Mouse (Mus musculus): Measurements from ENCODE around the gene Gpr137c. TPM values are rescaled to one million over a fixed set of nuclear protein-coding genes. Genes with fewer than 3 reads are reported as not detected.

Gene Gpr137c
- 13.6 and 13.7 TPM in 2 replicates for polyA plus RNA-seq (2015; fragmentation: Nextera tagmentation; extraction: Ambion mirVana)

DNA sequence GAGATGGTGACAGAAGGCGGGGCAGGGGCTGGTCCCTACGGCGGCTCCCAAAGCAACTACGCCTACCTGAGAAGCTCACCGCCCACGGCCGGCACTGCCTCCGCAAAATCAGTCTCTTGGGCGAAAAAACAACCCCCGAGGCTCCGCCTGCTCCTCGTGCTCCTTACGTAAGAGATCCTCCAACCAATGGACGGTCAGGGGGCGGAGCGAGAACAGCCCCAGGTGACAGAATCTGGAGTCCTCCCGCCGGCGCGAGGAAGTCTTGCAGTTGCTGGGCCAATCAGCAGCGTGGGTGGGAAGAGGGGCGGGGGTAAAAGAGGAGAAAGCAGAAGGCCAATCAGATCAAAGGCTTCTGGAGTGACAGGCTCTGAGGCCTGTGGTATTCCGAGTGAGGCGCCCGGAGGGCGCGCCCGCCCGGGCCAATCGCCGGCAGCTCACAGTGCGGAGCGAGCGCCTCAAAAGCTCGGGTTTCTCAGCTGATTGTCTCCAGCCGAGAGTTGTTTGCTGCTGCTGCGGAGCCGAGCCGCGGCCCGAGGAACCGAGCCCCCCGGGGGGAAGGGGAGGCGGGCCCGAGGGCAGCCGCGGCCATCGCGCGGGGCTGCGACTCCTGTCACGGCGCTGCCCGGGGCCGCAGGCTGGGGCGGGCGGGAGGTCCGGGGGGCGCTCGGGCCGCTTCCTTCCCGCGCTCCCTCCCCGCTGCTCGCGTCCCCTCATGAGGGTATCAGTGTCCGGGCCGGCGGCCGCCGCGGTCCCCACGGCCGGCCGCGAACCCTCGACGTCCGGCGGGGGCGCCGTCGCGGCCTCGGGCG is at the start of gene Gpr137c:
TSS of gene Gpr137c (plus strand) at position 437 of the 809 bp plus-strand sequence.
- Histone ChIP-seq H3K27me3 (no peaks in the 10 kb centered on the region), H3K9me3 (no peaks in the 10 kb centered on the region), H3K4me2 (peak within 1 kb of the TSS; percentile 74), H3K36me3 (no peaks in the 10 kb centered on the region), H3K9ac (peak within 1 kb of the TSS; percentile 96), H3K4me3 (peak within 1 kb of the TSS; percentile 90), H3K27ac (replicated peaks) (peak within 1 kb of the TSS; percentile 97), H3K4me1 (replicated peaks) (peaks cover 30% of the 10 kb centered on the region)
- ATAC-seq (ENCODE audit: low read depth) = peak; percentile 98
- under 1% methylated on average over 75 of the region's 86 CpGs for WGBS

DNA sequence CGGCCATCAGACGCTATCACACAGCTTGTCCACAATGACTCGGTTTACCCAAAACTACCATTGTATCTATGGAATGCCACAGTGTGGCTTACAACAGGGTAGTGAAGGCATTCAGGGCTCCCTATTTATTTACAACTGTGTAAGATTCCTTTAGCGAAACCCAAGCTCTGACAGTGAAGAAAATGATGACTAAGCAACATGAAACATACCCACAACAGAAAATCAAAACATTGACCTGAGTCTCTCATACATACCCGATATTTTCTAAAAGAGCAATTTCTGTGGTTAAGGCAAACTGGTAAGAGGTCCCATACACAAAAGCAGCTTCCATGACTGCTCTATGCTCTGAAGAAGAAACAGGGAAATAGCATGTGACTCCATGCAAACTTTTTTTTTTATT is 47.3 kb upstream of the Gpr137c start:
- Histone ChIP-seq H3K27ac (replicated peaks) (no peak overlapping the region), H3K4me1 (replicated peaks) (no peaks in the 10 kb centered on the region), H3K9ac (no peak overlapping the region), H3K27me3 (no peaks in the 10 kb centered on the region), H3K9me3 (no peaks in the 10 kb centered on the region), H3K36me3 (no peaks in the 10 kb centered on the region), H3K4me3 (no peak overlapping the region), H3K4me2 (no peak overlapping the region)
- no peak for ATAC-seq (ENCODE audit: low read depth)
- 95% methylated on average over 5 of the region's 5 CpGs for WGBS

DNA sequence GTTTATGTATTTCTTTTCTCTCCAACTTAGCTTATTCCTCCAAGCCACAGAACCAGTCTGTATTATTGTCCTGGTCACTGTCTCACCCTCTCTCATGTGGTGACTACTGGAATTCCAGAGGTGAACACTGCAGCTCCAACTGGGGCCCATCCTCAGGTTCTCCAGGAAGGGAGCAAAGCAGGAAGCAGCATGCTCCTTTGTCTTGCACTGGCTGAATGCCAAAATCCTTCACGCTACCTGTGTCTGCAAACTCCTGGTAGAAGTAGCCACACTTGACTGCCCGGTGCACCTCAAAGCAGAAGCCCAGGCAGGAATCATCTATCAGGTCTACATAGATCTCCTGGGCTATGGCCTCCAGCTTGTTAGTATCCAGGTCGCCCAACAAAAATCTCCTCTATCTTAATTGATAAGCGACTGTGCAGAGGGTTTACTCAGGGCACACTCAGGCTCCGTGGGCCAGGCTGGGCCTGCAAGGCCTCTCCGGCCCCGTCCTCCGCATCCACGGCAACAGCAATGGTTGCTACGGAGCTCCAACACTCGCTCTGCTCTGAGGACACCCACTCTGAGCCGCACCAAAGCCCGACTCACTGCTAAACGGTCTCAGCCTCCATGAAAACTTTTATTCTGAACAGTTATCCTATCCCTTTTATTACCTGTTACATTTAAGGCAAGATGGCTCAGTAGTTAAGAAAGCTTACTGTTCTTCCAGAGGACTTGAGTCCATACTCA is 44.3 kb upstream of the Gpr137c start:
- no peak for ATAC-seq (ENCODE audit: low read depth)

DNA sequence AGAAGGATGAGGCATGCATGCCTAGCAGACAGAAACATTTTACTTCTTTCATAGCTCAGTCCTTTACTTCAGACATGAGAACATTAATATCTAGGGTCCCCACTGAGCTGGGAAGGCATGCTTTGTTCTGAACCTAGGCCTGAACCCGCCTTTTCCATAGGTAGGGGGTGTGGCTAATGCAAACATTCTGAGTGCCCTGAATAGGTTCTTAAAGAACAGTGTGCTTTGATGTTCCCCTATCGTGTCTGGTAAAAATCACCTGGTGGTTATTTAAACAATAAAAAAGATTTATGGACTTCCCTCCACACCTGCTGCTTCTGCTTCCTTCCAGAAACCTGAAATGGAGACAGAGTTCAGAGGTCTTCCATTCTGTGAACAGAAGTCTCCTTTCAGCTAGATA is 40.3 kb upstream of the Gpr137c start:
- H3K27ac ChIP-seq (replicated peaks) = no peak overlapping the region
- H3K9me3 ChIP-seq = no peaks in the 10 kb centered on the region
- no peak overlapping the region for H3K4me3 ChIP-seq
- no peak overlapping the region for H3K9ac ChIP-seq
- peaks cover 14% of the 10 kb centered on the region for H3K36me3 ChIP-seq
- no peak overlapping the region for H3K4me2 ChIP-seq
- H3K4me1 ChIP-seq (replicated peaks) = no peaks in the 10 kb centered on the region
- H3K27me3 ChIP-seq = no peaks in the 10 kb centered on the region
- 57% methylated on average over 2 of the region's 2 CpGs for WGBS
- ATAC-seq (ENCODE audit: low read depth) = no peak

More for the DNA sequence above, 44.3 kb upstream of the Gpr137c start:
- H3K36me3 ChIP-seq = no peaks in the 10 kb centered on the region
- H3K27ac ChIP-seq (replicated peaks) = no peak overlapping the region
- 71% methylated on average over 14 of the region's 14 CpGs for WGBS
- H3K4me2 ChIP-seq = no peak overlapping the region
- H3K4me1 ChIP-seq (replicated peaks) = no peaks in the 10 kb centered on the region
- H3K27me3 ChIP-seq = no peaks in the 10 kb centered on the region
- H3K4me3 ChIP-seq = no peak overlapping the region
- no peak overlapping the region for H3K9ac ChIP-seq
- H3K9me3 ChIP-seq = no peaks in the 10 kb centered on the region

DNA sequence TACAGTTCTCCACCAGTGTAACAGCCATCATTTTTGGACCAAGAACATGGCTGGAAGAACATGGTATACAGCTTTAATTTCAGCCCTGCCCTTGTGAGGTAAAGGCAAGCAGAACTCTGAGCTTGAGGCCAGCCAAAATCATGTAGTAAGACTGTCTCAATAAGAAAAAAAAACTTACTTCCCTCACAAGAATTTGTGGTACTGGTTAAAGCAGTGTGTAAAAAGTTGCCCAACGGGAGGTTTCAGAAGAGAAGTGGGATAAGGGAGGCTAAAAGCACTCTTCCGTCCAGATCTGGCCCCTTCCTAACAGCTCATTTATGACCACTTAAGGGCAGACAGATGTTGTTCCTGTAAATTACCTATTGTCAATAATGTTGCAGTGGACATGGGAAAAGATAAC is 39.9 kb upstream of the Gpr137c start:
- ATAC-seq (ENCODE audit: low read depth) = no peak
- Histone ChIP-seq H3K4me1 (replicated peaks) (no peaks in the 10 kb centered on the region), H3K4me2 (no peak overlapping the region), H3K36me3 (peaks cover 14% of the 10 kb centered on the region), H3K27ac (replicated peaks) (no peak overlapping the region), H3K9ac (no peak overlapping the region), H3K27me3 (no peaks in the 10 kb centered on the region), H3K9me3 (no peaks in the 10 kb centered on the region), H3K4me3 (no peak overlapping the region)
- 83% methylated on average over 2 of the region's 2 CpGs for WGBS

DNA sequence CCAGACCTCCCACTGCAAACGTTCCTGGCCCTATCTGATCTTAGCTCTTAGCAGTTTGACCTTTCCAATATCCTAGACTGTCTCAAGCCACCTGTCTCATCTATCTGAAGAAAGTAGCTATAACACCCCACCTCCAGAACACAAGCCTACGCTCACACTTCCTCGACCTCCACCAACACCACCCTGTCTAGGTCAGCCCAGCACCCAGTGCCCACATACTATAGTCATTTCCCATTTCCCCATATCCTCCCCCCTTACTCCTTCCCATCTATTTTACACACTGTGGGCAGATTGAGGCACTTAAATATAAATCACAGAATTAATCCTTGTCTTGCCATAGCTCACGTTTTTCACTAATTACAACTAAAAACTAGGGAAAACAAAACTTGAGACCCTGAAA is 37.9 kb upstream of the Gpr137c start:
- no peaks in the 10 kb centered on the region for H3K27me3 ChIP-seq
- no peak overlapping the region for H3K4me2 ChIP-seq
- H3K4me1 ChIP-seq (replicated peaks) = no peaks in the 10 kb centered on the region
- H3K4me3 ChIP-seq = no peak overlapping the region
- H3K36me3 ChIP-seq = peaks cover 17% of the 10 kb centered on the region
- no peaks in the 10 kb centered on the region for H3K9me3 ChIP-seq
- no peak overlapping the region for H3K27ac ChIP-seq (replicated peaks)
- 85% methylated on average over 4 of the region's 4 CpGs for WGBS
- no peak overlapping the region for H3K9ac ChIP-seq
- ATAC-seq (ENCODE audit: low read depth) = no peak

DNA sequence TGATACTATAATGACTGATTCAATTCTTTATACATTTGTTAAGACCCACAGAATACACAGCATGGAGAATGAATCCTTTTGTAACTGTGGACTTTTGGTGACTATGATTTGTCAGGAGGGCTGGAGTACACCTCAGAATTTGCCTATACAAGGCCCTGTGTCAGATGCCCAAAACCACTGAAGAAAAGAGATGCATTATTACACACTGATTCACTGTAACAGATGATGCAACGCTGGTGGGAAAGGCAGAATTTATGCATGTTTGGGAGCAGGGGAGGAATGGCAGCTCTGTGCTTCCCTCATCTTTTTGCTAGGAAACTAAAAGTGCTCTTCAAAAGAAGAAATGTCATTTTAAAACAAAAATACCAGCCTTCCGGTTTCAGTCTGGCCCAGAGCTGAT is 28.5 kb upstream of the Gpr137c start:
- Histone ChIP-seq H3K4me2 (no peak overlapping the region), H3K4me1 (replicated peaks) (no peaks in the 10 kb centered on the region), H3K9ac (no peak overlapping the region), H3K4me3 (no peak overlapping the region), H3K27me3 (no peaks in the 10 kb centered on the region), H3K27ac (replicated peaks) (no peak overlapping the region), H3K36me3 (0 out of 2 replicates have a peak, but pooled peaks cover 14% of the 10 kb centered on the region), H3K9me3 (no peaks in the 10 kb centered on the region)
- no peak for ATAC-seq (ENCODE audit: low read depth)
- 72% methylated on average over 2 of the region's 2 CpGs for WGBS

DNA sequence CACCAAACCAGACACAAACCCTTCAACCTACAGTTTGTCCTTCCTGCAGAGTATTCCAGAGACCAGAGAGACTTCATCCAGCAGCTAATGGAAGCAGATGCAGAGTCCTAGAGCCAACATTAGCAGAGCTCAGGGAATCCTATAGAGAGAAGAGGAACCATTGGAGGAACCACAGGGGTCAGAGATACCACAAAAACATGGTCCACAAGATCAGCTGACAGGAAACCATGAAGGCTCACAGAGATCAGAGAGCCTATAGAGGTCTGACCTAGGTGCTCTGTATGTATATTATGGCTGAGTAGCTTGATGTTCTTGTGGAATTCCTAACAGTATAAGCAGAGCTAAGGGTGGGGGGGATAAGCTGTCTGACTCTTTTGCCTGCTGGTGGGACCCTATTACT is 18.9 kb upstream of the Gpr137c start:
- Histone ChIP-seq H3K4me2 (no peak overlapping the region), H3K4me3 (no peak overlapping the region), H3K27ac (replicated peaks) (no peak overlapping the region), H3K4me1 (replicated peaks) (no peaks in the 10 kb centered on the region), H3K27me3 (no peaks in the 10 kb centered on the region), H3K9ac (no peak overlapping the region), H3K9me3 (no peaks in the 10 kb centered on the region), H3K36me3 (peaks cover 38% of the 10 kb centered on the region)
- ATAC-seq (ENCODE audit: low read depth) = no peak

DNA sequence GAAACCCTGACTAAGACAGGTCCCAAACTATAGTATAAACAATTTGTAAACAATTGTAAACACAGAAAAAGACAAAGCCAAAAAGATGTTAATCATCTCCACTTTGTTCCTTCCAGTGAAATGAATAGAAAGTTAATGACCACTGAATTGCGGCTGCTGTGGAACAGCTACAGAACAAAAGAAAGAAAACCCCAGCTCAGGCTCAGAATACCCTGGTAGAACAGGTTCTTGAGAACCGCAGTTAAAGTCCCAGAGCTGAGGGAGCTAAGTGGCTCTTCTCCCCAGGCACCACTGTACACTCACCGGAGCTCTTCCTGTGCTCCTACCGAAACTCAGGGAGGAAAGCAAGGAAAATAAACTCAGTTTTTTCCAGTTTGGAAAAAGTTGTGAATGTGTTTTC is 8.8 kb upstream of the Gpr137c start:
- Histone ChIP-seq H3K9me3 (no peaks in the 10 kb centered on the region), H3K27me3 (no peaks in the 10 kb centered on the region), H3K4me2 (no peak overlapping the region), H3K36me3 (peaks cover 41% of the 10 kb centered on the region), H3K4me3 (no peak overlapping the region), H3K27ac (replicated peaks) (no peak overlapping the region), H3K9ac (no peak overlapping the region), H3K4me1 (replicated peaks) (no peaks in the 10 kb centered on the region)
- WGBS = 40% methylated on average over 4 of the region's 4 CpGs
- ATAC-seq (ENCODE audit: low read depth) = no peak

DNA sequence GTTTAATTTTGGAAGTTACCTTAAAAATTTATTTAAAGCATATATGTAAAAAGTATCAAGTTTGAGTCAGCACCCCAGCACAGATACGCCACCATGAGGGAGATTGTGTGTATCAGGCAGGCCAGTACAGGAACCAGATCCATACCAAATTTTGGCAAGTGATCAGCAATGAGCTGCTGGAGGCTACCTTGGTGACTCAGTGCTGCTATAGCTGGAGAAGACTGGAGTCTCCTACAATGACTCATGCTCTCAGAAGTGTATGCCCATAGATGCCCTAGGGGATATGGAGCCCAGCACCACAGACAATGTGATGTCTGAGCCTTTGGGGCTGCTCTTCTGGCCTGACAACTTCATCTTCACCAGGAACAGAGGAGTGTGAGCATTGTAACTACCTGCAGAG is 8.1 kb upstream of the Gpr137c start:
- 93% methylated on average over 1 of the region's 1 CpGs for WGBS

DNA sequence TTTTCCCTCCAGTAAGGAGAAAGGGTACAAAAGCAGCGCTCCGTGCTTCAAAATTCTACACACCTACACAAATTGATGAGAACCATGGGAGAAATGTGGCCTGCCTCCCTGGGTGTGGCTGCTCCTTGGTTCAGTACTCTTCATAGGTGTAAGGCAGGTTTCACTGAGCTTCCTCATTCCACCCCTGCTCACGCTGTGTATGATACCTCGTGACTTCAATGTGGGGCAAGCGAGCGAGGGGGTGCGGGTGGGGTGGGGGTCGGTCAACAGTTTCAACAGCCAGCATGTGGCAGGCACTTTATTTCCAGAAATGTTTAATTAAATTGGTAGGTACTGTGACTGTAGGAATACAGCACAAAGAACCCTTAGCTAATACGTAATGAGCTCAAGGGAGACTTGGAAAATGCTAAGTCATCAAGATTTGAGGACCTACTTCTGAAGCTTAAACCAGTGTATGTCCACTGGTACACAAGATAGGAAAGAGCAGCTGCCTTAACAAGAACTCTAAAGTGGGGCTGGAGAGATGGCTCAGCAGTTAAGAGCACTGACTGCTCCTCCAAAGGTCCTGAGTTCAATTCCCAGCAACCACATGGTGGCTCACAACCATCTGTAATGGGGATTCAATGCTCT is 2.7 kb upstream of the Gpr137c start:
- H3K27ac ChIP-seq (replicated peaks) = no peak overlapping the region
- no peaks in the 10 kb centered on the region for H3K9me3 ChIP-seq
- ATAC-seq (ENCODE audit: low read depth) = no peak
- no peak overlapping the region for H3K9ac ChIP-seq
- H3K4me2 ChIP-seq = no peak overlapping the region
- peaks cover 20% of the 10 kb centered on the region for H3K4me1 ChIP-seq (replicated peaks)
- H3K36me3 ChIP-seq = peaks cover 5% of the 10 kb centered on the region
- H3K27me3 ChIP-seq = no peaks in the 10 kb centered on the region
- WGBS = 94% methylated on average over 9 of the region's 9 CpGs
- H3K4me3 ChIP-seq = no peak overlapping the region

More for the DNA sequence above, 8.1 kb upstream of the Gpr137c start:
- Histone ChIP-seq H3K9ac (no peak overlapping the region), H3K9me3 (no peaks in the 10 kb centered on the region), H3K4me2 (no peak overlapping the region), H3K4me3 (no peak overlapping the region), H3K27ac (replicated peaks) (no peak overlapping the region), H3K27me3 (no peaks in the 10 kb centered on the region), H3K36me3 (peaks cover 40% of the 10 kb centered on the region), H3K4me1 (replicated peaks) (peaks cover 2% of the 10 kb centered on the region; the same call in 1 of the 2 replicates)
- no peak for ATAC-seq (ENCODE audit: low read depth)

DNA sequence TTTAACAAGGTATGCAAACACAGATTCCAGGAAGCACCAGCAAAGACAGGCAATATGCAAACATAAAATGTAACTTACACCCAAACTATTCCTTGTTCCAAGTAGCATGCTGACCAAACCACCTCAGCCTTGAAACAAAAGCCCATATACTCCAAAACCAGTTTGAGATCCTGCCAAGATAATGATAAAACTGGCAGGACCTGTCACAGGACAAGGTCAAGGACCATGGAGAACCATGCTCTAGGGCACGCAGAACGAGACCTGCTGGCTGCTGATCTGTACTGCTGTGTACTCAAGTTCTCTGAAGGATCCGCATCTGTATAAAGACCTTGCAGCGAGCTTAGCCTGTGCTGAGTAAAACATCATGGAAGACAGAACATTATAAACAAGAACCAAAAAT is 1.8 kb upstream of the Gpr137c start:
- Histone ChIP-seq H3K4me2 (peak overlapping the region; percentile 74), H3K27ac (replicated peaks) (no peak overlapping the region), H3K9me3 (no peaks in the 10 kb centered on the region), H3K27me3 (no peaks in the 10 kb centered on the region), H3K9ac (peak overlapping the region; percentile 79), H3K4me3 (peak overlapping the region; percentile 90; the same call in 1 of the 2 replicates), H3K4me1 (replicated peaks) (peaks cover 25% of the 10 kb centered on the region), H3K36me3 (no peaks in the 10 kb centered on the region)
- ATAC-seq (ENCODE audit: low read depth) = no peak
- 86% methylated on average over 4 of the region's 4 CpGs for WGBS
